ENCODE assay signal across 9 mouse cellular contexts in genomic region chr14:74922039-74922736, GRCm38 (mm10). TPM values are rescaled to one million over a fixed set of nuclear protein-coding genes. Genes with fewer than 3 reads are reported as not detected.
DNase-seq lines count a peak whose midpoint lies in the region; ATAC-seq and TF ChIP-seq lines count a peak whose summit lies in the region.
"Had no signal": no experiment of that assay in that cellular context is flagged by ENCODE, and none has a peak within 500 bp of the region (broad histone marks: within the 10 kb centered on the region; RNA-seq: fewer than 3 reads in every experiment).

No protein-coding gene starts in this region.

- 55% methylated on average over 12 of the region's 12 CpGs for WGBS in intestine, postnatal 0 days
- 61% methylated on average over 12 of the region's 12 CpGs for whole genome bisulfite sequencing in intestine, embryonic 16.5 days
- WGBS in limb, embryonic 14.5 days: 76% methylated on average over 12 of the region's 12 CpGs

- H3K9me3 ChIP-seq in intestine, postnatal 0 days (ENCODE audit: control insufficient read depth): no peaks in the 10 kb centered on the region
- H3K9me3 ChIP-seq in intestine, embryonic 16.5 days (ENCODE audit: control insufficient read depth, low read length): no peaks in the 10 kb centered on the region
- H3K9me3 ChIP-seq in ES-Bruce4 (replicated peaks; ENCODE audit: control insufficient read depth, insufficient read depth, low read length, poor library complexity, severe bottlenecking): no peaks in the 10 kb centered on the region
- no peaks in the 10 kb centered on the region for H3K9me3 ChIP-seq in limb, embryonic 14.5 days (ENCODE audit: control insufficient read depth, low read length)

- TF ChIP-seq CTCF in intestine, postnatal 0 days (IDR thresholded peaks at IDR 0.05; ENCODE audit: low read depth): peak; percentile 20; the same call in 1 of the 2 replicates
- no peak for TF ChIP-seq CTCF in ES-Bruce4 (IDR thresholded peaks at IDR 0.05; ENCODE audit: low read depth, low read length)

- peak; percentile 57 for ATAC-seq in intestine, postnatal 0 days
- ATAC-seq in intestine, embryonic 16.5 days: no peak
- 0 out of 2 replicates have a peak, but pooled peaks have one; percentile 24 for ATAC-seq in limb, embryonic 14.5 days (ENCODE audit: low FRiP score, low read depth)

- TF ChIP-seq POLR2A in ES-Bruce4 (IDR thresholded peaks at IDR 0.05; ENCODE audit: insufficient read depth, low read length): no peak
- TF ChIP-seq POLR2A in limb, embryonic 14.5 days (IDR thresholded peaks at IDR 0.05; ENCODE audit: borderline replicate concordance, extremely low read depth, insufficient read depth, insufficient read length): no peak

- intact Hi-C loops in left cerebral cortex, postnatal 36 days (cut with DNase I): no loop called here

- no peak overlapping the region for H3K27ac ChIP-seq in intestine, postnatal 0 days (ENCODE audit: low read depth, low read length)
- no peak overlapping the region for H3K27ac ChIP-seq in intestine, embryonic 16.5 days (ENCODE audit: low read length)
- no peak overlapping the region for H3K27ac ChIP-seq in ES-Bruce4 (ENCODE audit: insufficient read depth, low read length)
- no peak overlapping the region for H3K27ac ChIP-seq in limb, embryonic 14.5 days (replicated peaks; ENCODE audit: low read depth, low read length)

- DNase-seq in limb, embryonic 14.5 days (ENCODE audit: low spot score): no peak
- DNase-seq in spleen, adult 12 weeks (ENCODE audit: low spot score): peak; percentile 21
- no peak for DNase-seq in MN1 (ENCODE audit: low spot score)
- DNase-seq in right cerebral cortex, adult 2 months (ENCODE audit: low spot score in 2 of 2): no peak
- DNase-seq in left cerebral cortex, postnatal 36 days (ENCODE audit: low spot score in 2 of 2): no peak
- DNase-seq: heart, adult 18-20 months had no signal

- H3K36me3 ChIP-seq in intestine, postnatal 0 days (ENCODE audit: control insufficient read depth, insufficient read depth): no peaks in the 10 kb centered on the region
- H3K36me3 ChIP-seq in intestine, embryonic 16.5 days (ENCODE audit: control insufficient read depth, insufficient read depth, low read length): no peaks in the 10 kb centered on the region
- H3K36me3 ChIP-seq in ES-Bruce4 (ENCODE audit: control insufficient read depth, insufficient read depth, low read length, poor library complexity, severe bottlenecking): no peaks in the 10 kb centered on the region
- no peaks in the 10 kb centered on the region for H3K36me3 ChIP-seq in limb, embryonic 14.5 days (ENCODE audit: control insufficient read depth, insufficient read depth, low read length)

- no peaks in the 10 kb centered on the region for H3K27me3 ChIP-seq in intestine, postnatal 0 days (replicated peaks; ENCODE audit: control insufficient read depth, insufficient read depth, low read length)
- no peaks in the 10 kb centered on the region for H3K27me3 ChIP-seq in intestine, embryonic 16.5 days (replicated peaks; ENCODE audit: control insufficient read depth, insufficient read depth, low read length)
- H3K27me3 ChIP-seq in ES-Bruce4 (ENCODE audit: control insufficient read depth, insufficient read depth, low read length, poor library complexity, severe bottlenecking): no peaks in the 10 kb centered on the region
- H3K27me3 ChIP-seq in limb, embryonic 14.5 days (ENCODE audit: control insufficient read depth, insufficient read depth, low read length): no peaks in the 10 kb centered on the region

- no peak overlapping the region for H3K9ac ChIP-seq in intestine, postnatal 0 days (ENCODE audit: low read depth, low read length)
- no peak overlapping the region for H3K9ac ChIP-seq in intestine, embryonic 16.5 days (ENCODE audit: low read depth, low read length)
- H3K9ac ChIP-seq in ES-Bruce4 (ENCODE audit: low read depth, poor library complexity, severe bottlenecking): no peak overlapping the region
- H3K9ac ChIP-seq in limb, embryonic 14.5 days (ENCODE audit: low read depth, low read length, severe bottlenecking): no peak overlapping the region

- no peak overlapping the region for H3K4me2 ChIP-seq in intestine, postnatal 0 days (replicated peaks; ENCODE audit: low read depth)
- no peak overlapping the region for H3K4me2 ChIP-seq in intestine, embryonic 16.5 days (ENCODE audit: low read depth, low read length)
- no peak overlapping the region for H3K4me2 ChIP-seq in limb, embryonic 14.5 days (replicated peaks; ENCODE audit: low read depth, low read length, severe bottlenecking)

- peaks cover 3% of the 10 kb centered on the region; the same call in 1 of the 2 replicates for H3K4me1 ChIP-seq in intestine, postnatal 0 days (replicated peaks; ENCODE audit: control insufficient read depth, insufficient read depth, low read length)
- H3K4me1 ChIP-seq in intestine, embryonic 16.5 days (ENCODE audit: control insufficient read depth, insufficient read depth, low read length): peaks cover 19% of the 10 kb centered on the region
- no peaks in the 10 kb centered on the region for H3K4me1 ChIP-seq in ES-Bruce4 (ENCODE audit: control insufficient read depth, insufficient read depth, low read length)
- H3K4me1 ChIP-seq in limb, embryonic 14.5 days (ENCODE audit: control insufficient read depth, insufficient read depth, low read length): peaks cover 8% of the 10 kb centered on the region

- peak; percentile 77; the same call in 1 of the 2 replicates for TF ChIP-seq EP300 in ES-Bruce4 (IDR thresholded peaks at IDR 0.05; ENCODE audit: insufficient read depth, low read depth, low read length)

- H3K4me3 ChIP-seq in intestine, postnatal 0 days (ENCODE audit: low read depth, low read length): no peak overlapping the region
- no peak overlapping the region for H3K4me3 ChIP-seq in intestine, embryonic 16.5 days (ENCODE audit: low read length)
- H3K4me3 ChIP-seq in ES-Bruce4 (ENCODE audit: low read depth, low read length): peak overlapping the region; percentile 58
- no peak overlapping the region for H3K4me3 ChIP-seq in limb, embryonic 14.5 days (replicated peaks; ENCODE audit: low read length)

RNA-seq across cellular contexts. Expression of gene Lrch1, which starts 25.5 kb away (rescaled TPM):
- 4.2 and 4.4 TPM in 2 replicates for polyA plus RNA-seq in intestine, postnatal 0 days (2015; fragmentation: Nextera tagmentation; extraction: Ambion mirVana)
- 9.8 and 9.9 TPM in 2 replicates for polyA plus RNA-seq in intestine, embryonic 16.5 days (2015; fragmentation: Nextera tagmentation; extraction: Ambion mirVana)
- polyA plus RNA-seq in ES-Bruce4 (2011; ENCODE audit: insufficient read depth, insufficient read length, low read depth, missing spikeins): 16.2 and 17.0 TPM in 2 replicates
- polyA plus RNA-seq in limb, embryonic 14.5 days (2012; rRNA removed): 13.0 and 13.3 TPM in 2 replicates
- polyA plus RNA-seq in limb, embryonic 14.5 days (2014; fragmentation: Nextera tagmentation; extraction: Ambion mirVana): 15.2 and 17.0 TPM in 2 replicates
- 10 to 100 TPM; 13.5 to 21.5 TPM for total RNA-seq in left cerebral cortex, postnatal 36 days (2021)
